Mouse (Mus musculus): ENCODE data around the gene Fbxo45.

The Fbxo45 gene

DNA sequence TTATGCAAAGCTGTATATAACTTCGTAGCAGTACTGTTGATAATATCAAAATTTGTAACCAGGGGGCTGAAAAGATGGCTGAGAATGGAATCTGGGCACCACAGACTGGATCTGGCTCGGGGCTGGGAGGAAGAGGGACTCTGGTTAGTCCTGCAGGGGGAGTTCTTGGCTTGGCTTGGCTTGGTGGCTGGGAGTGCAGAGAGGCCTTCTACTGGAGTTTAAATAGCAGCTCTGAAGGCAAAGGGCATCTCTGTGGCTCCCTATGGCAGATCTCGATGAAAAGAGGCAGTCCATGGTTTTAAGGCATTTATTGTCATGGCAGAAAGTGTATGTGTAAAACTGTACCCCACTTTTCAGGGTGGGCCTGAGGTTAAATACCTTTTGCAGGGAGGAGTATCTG, 42.1 kb downstream of the Fbxo45 start:
- in situ Hi-C loops (cut with MboI, MseI), result loop anchor here (5.0 kb wide), 1 partner anchor 93 kb away; no protein-coding TSS in a partner anchor

DNA sequence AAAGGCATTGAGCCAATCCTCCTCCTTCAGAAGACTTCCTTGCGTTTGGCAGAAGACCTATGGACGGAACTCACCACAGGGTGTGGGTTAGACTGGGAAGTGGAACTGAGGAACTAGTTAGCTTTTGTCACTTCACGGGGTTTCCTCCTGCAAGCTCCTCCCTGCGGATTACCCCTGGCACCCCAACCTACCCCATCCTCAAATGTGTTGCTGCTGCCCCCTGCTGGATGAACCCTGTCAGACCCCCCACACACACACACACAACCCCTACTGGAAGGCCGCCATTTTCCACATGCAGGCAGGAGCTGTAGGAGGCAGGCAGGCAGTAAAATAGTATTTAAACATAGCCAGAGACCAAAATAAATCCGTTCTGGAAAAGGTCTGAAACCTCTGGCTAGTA, 44.3 kb downstream of the Fbxo45 start:
- in situ Hi-C loops (cut with MboI, MseI), result loop anchor here (5.0 kb wide), 1 partner anchor 90 kb away; no protein-coding TSS in a partner anchor

DNA sequence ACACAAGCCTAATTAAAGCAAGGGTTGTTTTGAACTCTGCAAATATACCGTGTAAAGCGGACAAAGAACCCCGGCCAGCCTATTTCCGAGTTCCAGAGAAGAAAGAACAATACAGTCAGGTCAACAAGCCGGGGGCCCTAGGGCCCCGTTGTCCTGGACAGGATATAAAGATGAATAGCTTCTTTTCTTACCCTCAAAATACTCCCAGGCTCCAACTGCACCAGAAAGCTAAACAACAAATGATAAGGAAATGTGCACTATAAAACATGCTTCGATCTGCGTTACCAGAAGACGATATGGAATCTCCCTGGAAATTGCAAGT, 46.0 kb downstream of the Fbxo45 start:
- in situ Hi-C loops (cut with MboI, MseI), result loop anchor here (5.0 kb wide), 1 partner anchor 89 kb away; no protein-coding TSS in a partner anchor

DNA sequence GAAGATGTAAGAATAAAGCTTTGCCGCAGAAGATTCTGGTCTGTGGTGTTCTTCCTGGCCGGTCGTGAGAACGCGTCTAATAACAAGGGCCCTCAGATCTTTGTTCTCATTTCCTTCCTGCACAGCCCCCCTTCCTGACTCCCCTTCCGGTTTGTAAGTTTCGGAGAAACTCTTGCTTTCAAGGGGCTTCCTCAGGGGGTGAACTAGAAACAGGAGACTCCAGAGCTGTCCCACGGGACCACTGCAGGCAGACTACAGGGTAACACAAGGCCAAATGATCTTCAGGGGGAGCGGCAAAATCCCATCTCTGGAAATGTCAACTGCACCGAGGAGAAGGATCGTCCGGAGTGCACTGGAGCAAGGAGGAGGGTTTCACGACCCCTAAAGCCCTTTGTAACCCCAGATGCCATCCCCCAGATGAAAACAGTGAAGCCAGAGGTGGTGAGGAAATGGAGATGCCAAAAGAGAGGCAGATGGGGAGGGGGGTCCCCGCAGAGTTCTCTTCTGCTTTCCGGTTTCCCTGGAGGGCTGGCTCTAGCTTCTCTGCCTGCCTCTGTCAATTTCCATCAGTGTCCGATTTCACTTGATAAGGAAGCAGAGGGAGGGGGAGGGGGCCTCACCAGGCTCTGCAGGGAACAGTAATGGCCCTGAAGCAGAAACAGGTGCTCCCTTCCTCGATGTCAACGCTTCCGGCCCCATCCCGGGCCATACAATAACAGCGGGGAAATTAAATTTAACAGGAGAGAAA, 46.5 kb downstream of the Fbxo45 start:
- in situ Hi-C loops (cut with MboI, MseI), result loop anchor here (5.0 kb wide), 1 partner anchor 88 kb away; no protein-coding TSS in a partner anchor

DNA sequence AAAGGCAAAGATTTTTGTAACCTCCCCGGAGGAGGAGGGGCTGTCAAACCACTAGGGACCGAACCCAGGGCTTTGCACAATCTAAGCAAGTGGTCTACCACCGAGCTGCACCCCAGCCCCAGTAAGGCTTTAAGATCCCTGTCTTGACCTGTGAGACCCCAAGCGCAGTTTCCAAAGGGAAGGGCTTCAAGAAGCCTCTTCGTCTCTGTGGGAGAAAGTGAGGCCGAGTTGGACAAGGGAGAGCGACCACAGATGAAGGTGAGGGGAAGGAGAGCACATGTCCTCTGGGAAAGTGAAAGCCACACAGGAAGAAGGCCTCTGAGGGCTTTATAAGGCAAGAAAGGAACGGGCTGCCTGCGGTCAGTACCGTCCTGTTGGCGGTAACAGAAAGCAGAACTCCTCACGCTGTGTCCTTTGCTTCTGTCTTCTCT, 56.9 kb downstream of the Fbxo45 start:
- in situ Hi-C loops (cut with MboI, MseI), result no loop called here

DNA sequence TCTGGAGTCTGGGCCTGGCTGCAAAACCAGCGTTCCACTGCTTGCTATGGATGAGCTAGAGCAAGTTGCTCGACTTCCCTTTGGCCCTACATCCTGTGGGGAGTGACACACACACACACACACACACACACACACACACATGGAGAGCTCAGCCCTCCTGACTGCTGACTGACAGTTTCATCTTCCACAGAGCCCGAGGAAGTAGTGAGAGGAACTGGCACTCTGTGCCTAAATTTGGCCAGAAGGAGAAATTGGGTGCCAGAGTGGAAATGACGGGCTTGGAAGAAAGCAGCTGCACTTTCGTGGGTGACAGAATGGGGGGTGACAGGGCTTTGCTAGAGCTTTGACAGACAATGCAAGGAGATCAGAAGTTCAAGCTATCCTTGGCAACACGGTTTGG, 57.8 kb downstream of the Fbxo45 start:
- in situ Hi-C loops (cut with MboI, MseI), result no loop called here

DNA sequence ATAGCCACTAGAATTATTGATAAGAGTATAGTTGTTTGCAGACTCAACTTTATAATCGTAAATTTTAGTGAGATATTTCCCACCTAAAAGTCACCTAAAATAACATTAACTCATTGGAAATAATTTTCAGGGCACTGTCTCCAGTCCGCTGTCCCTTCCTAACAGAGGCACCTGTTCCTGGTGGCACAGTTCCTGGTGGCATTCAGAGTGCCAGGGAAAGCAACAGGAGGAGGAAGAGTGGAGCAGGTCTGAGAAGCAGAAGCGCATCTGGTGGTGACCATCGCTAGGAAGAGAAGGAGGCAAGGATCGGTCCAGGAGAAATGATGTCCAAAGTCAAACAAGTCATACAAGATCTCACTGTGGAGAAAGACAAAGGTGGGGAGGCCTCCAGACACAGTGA, 60.9 kb downstream of the Fbxo45 start:
- in situ Hi-C loops (cut with MboI, MseI), result no loop called here
